Mouse (Mus musculus) heart, adult 2 months (tissue): ENCODE measurements around the gene Ms4a18. TPM values are rescaled to one million over a fixed set of nuclear protein-coding genes. Genes with fewer than 3 reads are reported as not detected.

ENCODE experiments used
- DNase-seq, 2 experiments: peaks; one replicate each; pipeline ENCODE4 v3.0.0; 2021
- H3K27ac ChIP-seq: fragments of 200-600 bp; 2 replicates; pipeline ENCODE4 v1.8.1; 2022
- H3K27me3 ChIP-seq: fragments of 200-500 bp; 2 replicates; pipeline ENCODE4 v1.6.1; 2012; ENCODE audit warnings: mild to moderate bottlenecking, low read length, inconsistent platforms, mixed read lengths; ENCODE audit not compliant: control insufficient read depth, insufficient read depth
- H3K36me3 ChIP-seq: fragments of 200-500 bp; 2 replicates; pipeline ENCODE4 v1.6.1; 2012; ENCODE audit warnings: low read length, inconsistent platforms; ENCODE audit not compliant: control insufficient read depth, insufficient read depth
- H3K4me1 ChIP-seq: fragments of 200-500 bp; 2 replicates; pipeline ENCODE4 v1.6.1; 2011; ENCODE audit warnings: low read length; ENCODE audit not compliant: control insufficient read depth, insufficient read depth
- H3K4me3 ChIP-seq: fragments of 200-600 bp; 2 replicates; pipeline ENCODE4 v1.8.1; 2022
- H3K79me2 ChIP-seq: fragments of 200-500 bp; replicated peaks from 2 replicates; pipeline ENCODE4 v1.6.1; 2012; ENCODE audit warnings: mild to moderate bottlenecking, inconsistent platforms, low read length, moderate library complexity, mixed read lengths; ENCODE audit not compliant: control insufficient read depth, insufficient read depth
- H3K9ac ChIP-seq: fragments of 200-500 bp; 2 replicates; pipeline ENCODE4 v1.6.1; 2012; ENCODE audit warnings: low read depth, mild to moderate bottlenecking, control low read depth, inconsistent platforms, low read length, mixed read lengths
- CTCF ChIP-seq: fragments of 200-600 bp; IDR thresholded peaks from 2 replicates; pipeline ENCODE4 v1.8.1; 2022; ENCODE audit warnings: antibody characterized with exemption, mild to moderate bottlenecking, moderate library complexity
- EP300 ChIP-seq: fragments of 200-500 bp; IDR thresholded peaks from 2 replicates; pipeline ENCODE4 v1.6.1; 2011; ENCODE audit warnings: low read depth, low read length, control low read depth; ENCODE audit not compliant: insufficient read depth
- POLR2A ChIP-seq: fragments of 200-500 bp; IDR thresholded peaks from 2 replicates; pipeline ENCODE4 v1.6.1; 2011; ENCODE audit warnings: mild to moderate bottlenecking, low read depth, low read length, control low read depth; ENCODE audit not compliant: insufficient read depth
- WGBS: fragments of 180-500 bp; shearing (Covaris S2); methylation state at CpG from one replicate; pipeline ENCODE4 v1.1.7; 2018; 5-methylcytosine and 5-hydroxymethylcytosine counted together
- intact Hi-C: fragments of 180-260 bp; cut with DNase I; formaldehyde crosslinking; loops from one replicate; pipeline ENCODE4 v1.15.1; 2025
- polyA plus RNA-seq: library from polyadenylated mRNA; depleted of rRNA; stranded (reverse); fragments of >200 nt; gene quantifications from 2 replicates; pipeline ENCODE4 v1.2.3, GENCODE M21; 2012
- total RNA-seq, 2 experiments: library from RNA; stranded (reverse); gene quantifications; 2 replicates each; pipeline ENCODE4 v1.2.3; 2021

Gene Ms4a18
- total and polyA plus RNA-seq, 3 experiments, result not detected

- 73% methylated on average over 5 of the region's 5 CpGs for WGBS
- no peaks in the 10 kb centered on the region for H3K79me2 ChIP-seq
- no peak for DNase-seq
- no peak overlapping the region for H3K4me3 ChIP-seq
- no peak overlapping the region for H3K9ac ChIP-seq
- no peaks in the 10 kb centered on the region for H3K27me3 ChIP-seq
- peaks cover 3% of the 10 kb centered on the region for H3K36me3 ChIP-seq
- TF ChIP-seq EP300 (no peak), CTCF (no peak), POLR2A (no peak)
- intact Hi-C loops, result no loop called here
- peaks cover 9% of the 10 kb centered on the region for H3K4me1 ChIP-seq
- H3K27ac ChIP-seq, result no peak overlapping the region
These were observed 35.0 kb upstream of the Ms4a18 start for GRCm38 (mm10) chr19:11052877-11053276.

- H3K36me3 ChIP-seq, result peaks cover 12% of the 10 kb centered on the region
- peak overlapping the region; percentile 45 for H3K4me3 ChIP-seq
- peak in 1 of 2 experiments; percentile 27 for DNase-seq
- H3K9ac ChIP-seq, result peak overlapping the region; percentile 76
- no peaks in the 10 kb centered on the region for H3K79me2 ChIP-seq
- H3K27me3 ChIP-seq, result no peaks in the 10 kb centered on the region
- intact Hi-C loops, result no loop called here
- H3K4me1 ChIP-seq, result peaks cover 17% of the 10 kb centered on the region
- peak overlapping the region; percentile 95 for H3K27ac ChIP-seq
- WGBS, result 42% methylated on average over 2 of the region's 2 CpGs
- TF ChIP-seq CTCF (no peak), POLR2A (peak; percentile 35; the same call in 1 of the 2 replicates)
These were observed 32.5 kb upstream of the Ms4a18 start for GRCm38 (mm10) chr19:11050286-11050685.

GRCm38 (mm10) chr19:11049426-11049825 lies 31.6 kb upstream of the Ms4a18 start:
- Histone ChIP-seq H3K36me3 (peaks cover 12% of the 10 kb centered on the region), H3K4me3 (peak overlapping the region; percentile 46), H3K27ac (peak overlapping the region; percentile 95), H3K79me2 (no peaks in the 10 kb centered on the region), H3K27me3 (no peaks in the 10 kb centered on the region), H3K9ac (peak overlapping the region; percentile 76), H3K4me1 (peaks cover 18% of the 10 kb centered on the region)
- no peak for DNase-seq
- intact Hi-C loops, result loop anchor here (5.0 kb wide), 1 partner anchor 33 kb away; the partner anchor contains the start of gene Ms4a8a
- TF ChIP-seq EP300, result no peak
- TF ChIP-seq POLR2A, result no peak
- TF ChIP-seq CTCF, result no peak

DNA sequence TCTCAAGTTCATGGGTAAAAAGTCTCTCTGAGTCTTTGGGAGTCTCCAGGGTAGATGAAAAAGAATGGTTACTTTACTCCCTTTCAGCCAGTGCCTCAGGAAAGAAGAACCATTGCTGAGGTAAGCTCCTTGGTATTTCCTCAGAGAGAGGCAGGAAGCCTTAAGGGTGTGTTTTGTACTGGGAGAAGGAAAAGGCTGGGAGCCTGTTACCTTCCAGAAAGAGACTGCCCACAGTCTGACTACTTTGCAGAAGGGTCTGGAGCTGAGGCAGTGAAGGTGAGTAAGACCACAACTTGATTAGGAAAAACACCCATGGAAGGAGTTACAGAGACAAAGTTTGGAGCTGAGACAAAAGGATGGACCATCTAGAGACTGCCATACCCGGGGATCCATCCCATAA lies 30.7 kb upstream of the Ms4a18 start:
- peak; percentile 31 to 41 for DNase-seq
- no peaks in the 10 kb centered on the region for H3K79me2 ChIP-seq
- 53% methylated on average over 1 of the region's 1 CpGs for WGBS
- H3K36me3 ChIP-seq, result peaks cover 12% of the 10 kb centered on the region
- intact Hi-C loops, result loop anchor here (5.0 kb wide), 1 partner anchor 34 kb away; the partner anchor contains the start of gene Ms4a8a
- no peaks in the 10 kb centered on the region for H3K27me3 ChIP-seq
- H3K9ac ChIP-seq, result peak overlapping the region; percentile 49
- peaks cover 15% of the 10 kb centered on the region for H3K4me1 ChIP-seq
- peak; percentile 75; the same call in 1 of the 2 replicates for TF ChIP-seq POLR2A
- no peak for TF ChIP-seq EP300
- H3K4me3 ChIP-seq, result peak overlapping the region; percentile 20; the same call in 1 of the 2 replicates
- H3K27ac ChIP-seq, result peak overlapping the region; percentile 95

DNA sequence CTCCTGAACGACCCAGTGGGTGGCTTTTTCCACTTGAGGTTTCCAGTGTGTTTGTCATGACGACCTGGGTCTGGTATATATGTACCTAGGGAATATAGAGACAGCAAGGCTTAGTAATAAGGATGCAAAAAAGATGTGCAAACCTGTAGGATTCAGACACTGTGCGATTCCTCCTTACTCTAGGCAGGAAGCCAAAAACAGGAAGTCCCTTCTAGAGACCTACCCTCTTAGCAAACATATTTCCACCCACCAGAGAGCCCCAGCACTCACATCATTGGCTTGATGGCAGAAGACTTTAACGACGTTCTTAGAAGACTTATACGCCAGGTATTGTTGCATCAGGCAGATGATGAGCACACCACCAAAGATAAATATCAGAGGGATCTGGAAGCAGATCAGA lies 30.2 kb upstream of the Ms4a18 start:
- intact Hi-C loops, result loop anchor here (5.0 kb wide), 1 partner anchor 34 kb away; the partner anchor contains the start of gene Ms4a8a
- Histone ChIP-seq H3K4me1 (peaks cover 12% of the 10 kb centered on the region), H3K9ac (peak overlapping the region; percentile 34), H3K79me2 (no peaks in the 10 kb centered on the region), H3K27ac (peak overlapping the region; percentile 95), H3K4me3 (peak overlapping the region; percentile 13; the same call in 1 of the 2 replicates), H3K36me3 (peaks cover 12% of the 10 kb centered on the region), H3K27me3 (no peaks in the 10 kb centered on the region)
- 57% methylated on average over 6 of the region's 6 CpGs for WGBS
- TF ChIP-seq POLR2A (no peak), CTCF (no peak), EP300 (no peak)
- no peak for DNase-seq

DNA sequence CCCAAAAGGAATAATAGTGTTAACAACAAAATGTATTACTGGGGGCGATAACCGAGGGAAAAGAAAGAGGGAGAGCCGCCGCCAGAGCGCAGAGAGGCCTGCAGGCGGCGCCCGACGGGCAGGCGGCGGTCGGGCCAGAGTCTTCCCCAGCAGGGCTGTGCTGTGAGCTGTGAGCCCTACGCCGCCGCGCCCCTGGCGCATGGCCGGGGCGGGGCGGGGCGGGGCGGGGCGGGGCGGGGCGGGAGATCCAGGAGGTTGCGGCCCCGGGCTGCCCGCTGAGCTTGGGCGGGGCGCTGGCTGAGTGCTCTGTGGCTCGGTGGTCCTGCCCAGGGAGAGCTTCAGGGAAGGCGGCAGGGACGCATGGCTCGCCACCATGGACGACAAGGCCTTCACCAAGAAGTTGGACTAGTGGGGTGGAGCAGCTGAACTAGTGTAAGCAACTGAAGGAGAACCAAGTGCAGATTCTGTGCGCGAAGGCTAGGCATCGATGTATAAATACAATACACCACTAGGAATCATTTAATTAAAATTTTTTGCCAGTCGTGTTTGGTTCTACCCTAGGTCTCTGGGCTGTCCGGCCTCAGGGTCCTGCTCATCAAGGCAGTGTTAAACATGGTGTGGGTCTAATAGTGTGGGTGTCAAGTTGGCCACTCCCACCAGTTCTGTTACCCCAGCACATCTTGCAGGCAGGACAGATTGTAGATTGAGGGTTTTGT lies 27.3 kb upstream of the Ms4a18 start:
- peak overlapping the region; percentile 73 for H3K27ac ChIP-seq
- peak overlapping the region; percentile 40 for H3K4me3 ChIP-seq
- intact Hi-C loops, result loop anchor here (5.0 kb wide), 1 partner anchor 37 kb away; the partner anchor contains the start of gene Ms4a8a
- TF ChIP-seq POLR2A, result peak; percentile 69; the same call in 1 of the 2 replicates
- TF ChIP-seq EP300, result no peak
- peak; percentile 83 for TF ChIP-seq CTCF
- no peaks in the 10 kb centered on the region for H3K79me2 ChIP-seq
- WGBS, result 11% methylated on average over 33 of the region's 40 CpGs
- DNase-seq, result peak; percentile 80 to 84
- H3K27me3 ChIP-seq, result no peaks in the 10 kb centered on the region
- H3K9ac ChIP-seq, result peak overlapping the region; percentile 71
- peaks cover 9% of the 10 kb centered on the region for H3K4me1 ChIP-seq
- peaks cover 12% of the 10 kb centered on the region for H3K36me3 ChIP-seq
